Mouse (Mus musculus): Measurements from ENCODE around the gene Trp53. TPM values are rescaled to one million over a fixed set of nuclear protein-coding genes. Genes with fewer than 3 reads are reported as not detected.
A peak's percentile ranks its signal among the peaks of the same experiment; 100 is the strongest.
"Not testable (repeated sequence)": the region's sequence is repeated elsewhere in the genome, so short reads cannot be mapped to it uniquely, and the experiment has no call there.

Gene Trp53
- polyA plus RNA-seq (2012; ENCODE audit: insufficient read depth, low replicate concordance): 53.2 and 68.6 TPM in 2 replicates

DNA sequence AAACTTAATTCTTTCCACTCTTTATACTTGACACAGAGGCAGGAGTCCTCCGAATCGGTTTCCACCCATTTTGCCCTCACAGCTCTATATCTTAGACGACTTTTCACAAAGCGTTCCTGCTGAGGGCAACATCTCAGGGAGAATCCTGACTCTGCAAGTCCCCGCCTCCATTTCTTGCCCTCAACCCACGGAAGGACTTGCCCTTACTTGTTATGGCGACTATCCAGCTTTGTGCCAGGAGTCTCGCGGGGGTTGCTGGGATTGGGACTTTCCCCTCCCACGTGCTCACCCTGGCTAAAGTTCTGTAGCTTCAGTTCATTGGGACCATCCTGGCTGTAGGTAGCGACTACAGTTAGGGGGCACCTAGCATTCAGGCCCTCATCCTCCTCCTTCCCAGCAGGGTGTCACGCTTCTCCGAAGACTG is at the start of gene Trp53, which contains the start of gene Wrap53:
Gene Trp53 (plus strand): TSS at position 269 of the 424 bp plus-strand sequence.
Gene Wrap53 (minus strand): TSS at position 165 of the 424 bp plus-strand sequence.
- Histone ChIP-seq H3K4me1 (peaks cover 68% of the 10 kb centered on the region), H3K9me3 (no peaks in the 10 kb centered on the region), H3K36me3 (replicated peaks; ENCODE audit: low read length) (peaks cover 49% of the 10 kb centered on the region)

DNA sequence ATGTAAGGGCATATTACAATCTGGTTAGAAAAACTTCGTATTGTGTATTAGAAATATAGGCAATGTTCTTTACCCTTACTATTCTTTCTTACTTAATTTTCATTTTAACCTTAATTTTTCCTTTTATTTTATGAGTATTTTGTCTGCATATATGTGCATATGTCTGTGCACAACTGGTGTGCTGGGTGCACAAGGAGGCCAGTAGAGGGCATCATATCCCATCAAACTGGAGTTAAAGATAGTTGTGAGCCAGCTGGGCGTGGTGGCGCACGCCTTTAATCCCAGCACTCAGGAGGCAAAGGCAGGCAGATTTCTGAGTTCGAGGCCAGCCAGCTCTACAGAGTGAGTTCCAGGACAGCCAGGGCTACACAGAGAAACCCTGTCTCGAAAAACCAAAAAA is 49.4 kb upstream of the Trp53 start:
- H3K9me3 ChIP-seq: not testable (repeated sequence)

More for the DNA sequence above, at the start of gene Trp53, which contains the start of gene Wrap53:
- H3K4me3 ChIP-seq (replicated peaks): peak within 1 kb of the TSS; percentile 100
- no peaks in the 10 kb centered on the region for H3K27me3 ChIP-seq (replicated peaks)
- TF ChIP-seq FLI1 (IDR thresholded peaks at IDR 0.05; ENCODE audit: low read length) (no peak), GATA1 (IDR thresholded peaks at IDR 0.05; ENCODE audit: borderline replicate concordance, low read length) (no peak)

GRCm38 (mm10) chr11:69532480-69533150 is 47.5 kb upstream of the Trp53 start:
- Histone ChIP-seq H3K36me3 (replicated peaks; ENCODE audit: low read length) (no peaks in the 10 kb centered on the region), H3K27me3 (replicated peaks) (peaks cover 24% of the 10 kb centered on the region), H3K4me1 (peaks cover 14% of the 10 kb centered on the region), H3K4me3 (replicated peaks) (no peak overlapping the region), H3K9me3 (no peaks in the 10 kb centered on the region)
- TF ChIP-seq GATA1 (IDR thresholded peaks at IDR 0.05; ENCODE audit: borderline replicate concordance, low read length): no peak
- no peak for TF ChIP-seq FLI1 (IDR thresholded peaks at IDR 0.05; ENCODE audit: low read length)

More for the DNA sequence above, 49.4 kb upstream of the Trp53 start:
- Histone ChIP-seq H3K4me1 (peaks cover 21% of the 10 kb centered on the region), H3K27me3 (replicated peaks) (peaks cover 30% of the 10 kb centered on the region)
- not testable (repeated sequence) for H3K4me3 ChIP-seq (replicated peaks); H3K36me3 ChIP-seq (replicated peaks; ENCODE audit: low read length)

GRCm38 (mm10) chr11:69534990-69535389 is 45.2 kb upstream of the Trp53 start:
- no peak for TF ChIP-seq GATA1 (IDR thresholded peaks at IDR 0.05; ENCODE audit: borderline replicate concordance, low read length)
- no peak for TF ChIP-seq FLI1 (IDR thresholded peaks at IDR 0.05; ENCODE audit: low read length)
- H3K36me3 ChIP-seq (replicated peaks; ENCODE audit: low read length): no peaks in the 10 kb centered on the region
- H3K9me3 ChIP-seq: no peaks in the 10 kb centered on the region
- no peak overlapping the region for H3K4me3 ChIP-seq (replicated peaks)
- peaks cover 24% of the 10 kb centered on the region for H3K27me3 ChIP-seq (replicated peaks)
- H3K4me1 ChIP-seq: peaks cover 1% of the 10 kb centered on the region

- peaks cover 47% of the 10 kb centered on the region for H3K27me3 ChIP-seq (replicated peaks)
- no peak for TF ChIP-seq GATA1 (IDR thresholded peaks at IDR 0.05; ENCODE audit: borderline replicate concordance, low read length)
- TF ChIP-seq FLI1 (IDR thresholded peaks at IDR 0.05; ENCODE audit: low read length): no peak
These were observed 39.5 kb upstream of the Trp53 start for GRCm38 (mm10) chr11:69540700-69541099.

GRCm38 (mm10) chr11:69541741-69542140 is 38.4 kb upstream of the Trp53 start:
- H3K27me3 ChIP-seq (replicated peaks): peaks cover 57% of the 10 kb centered on the region
- H3K4me1 ChIP-seq; H3K36me3 ChIP-seq (replicated peaks; ENCODE audit: low read length); H3K9me3 ChIP-seq; H3K4me3 ChIP-seq (replicated peaks): not testable (repeated sequence)

More at GRCm38 (mm10) chr11:69540700-69541099, 39.5 kb upstream of the Trp53 start:
- Histone ChIP-seq H3K9me3 (no peaks in the 10 kb centered on the region), H3K36me3 (replicated peaks; ENCODE audit: low read length) (no peaks in the 10 kb centered on the region), H3K4me1 (no peaks in the 10 kb centered on the region), H3K4me3 (replicated peaks) (no peak overlapping the region)

- Histone ChIP-seq H3K4me1 (peaks cover 20% of the 10 kb centered on the region), H3K36me3 (replicated peaks; ENCODE audit: low read length) (no peaks in the 10 kb centered on the region), H3K9me3 (no peaks in the 10 kb centered on the region), H3K27me3 (replicated peaks) (peaks cover 61% of the 10 kb centered on the region), H3K4me3 (replicated peaks) (no peak overlapping the region)
- no peak for TF ChIP-seq GATA1 (IDR thresholded peaks at IDR 0.05; ENCODE audit: borderline replicate concordance, low read length)
- no peak for TF ChIP-seq FLI1 (IDR thresholded peaks at IDR 0.05; ENCODE audit: low read length)
These were observed 36.6 kb upstream of the Trp53 start for GRCm38 (mm10) chr11:69543598-69543997.

DNA sequence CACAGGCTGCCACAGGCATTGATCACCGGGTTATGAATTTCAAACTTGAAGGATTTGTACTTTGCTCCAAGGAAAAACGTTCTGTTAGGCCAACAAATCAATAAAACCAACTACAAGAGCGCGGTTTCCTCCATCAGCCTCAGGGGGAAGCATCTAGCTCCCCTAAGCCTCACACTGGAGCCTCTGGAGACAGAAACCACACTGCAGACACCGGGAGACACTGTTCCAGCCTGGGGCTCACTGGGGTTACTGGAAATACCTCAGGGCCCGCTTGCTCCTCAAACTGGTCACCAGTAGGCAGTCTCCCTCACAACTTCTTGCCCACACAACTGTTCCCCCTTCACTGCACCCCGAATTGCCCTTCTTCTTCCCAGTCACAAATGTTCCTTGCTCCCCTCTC is 34.2 kb upstream of the Trp53 start:
- peaks cover 71% of the 10 kb centered on the region for H3K27me3 ChIP-seq (replicated peaks)
- no peaks in the 10 kb centered on the region for H3K36me3 ChIP-seq (replicated peaks; ENCODE audit: low read length)
- peaks cover 24% of the 10 kb centered on the region for H3K4me1 ChIP-seq
- no peaks in the 10 kb centered on the region for H3K9me3 ChIP-seq
- H3K4me3 ChIP-seq (replicated peaks): peak overlapping the region; percentile 90
- TF ChIP-seq GATA1 (IDR thresholded peaks at IDR 0.05; ENCODE audit: borderline replicate concordance, low read length): no peak

DNA sequence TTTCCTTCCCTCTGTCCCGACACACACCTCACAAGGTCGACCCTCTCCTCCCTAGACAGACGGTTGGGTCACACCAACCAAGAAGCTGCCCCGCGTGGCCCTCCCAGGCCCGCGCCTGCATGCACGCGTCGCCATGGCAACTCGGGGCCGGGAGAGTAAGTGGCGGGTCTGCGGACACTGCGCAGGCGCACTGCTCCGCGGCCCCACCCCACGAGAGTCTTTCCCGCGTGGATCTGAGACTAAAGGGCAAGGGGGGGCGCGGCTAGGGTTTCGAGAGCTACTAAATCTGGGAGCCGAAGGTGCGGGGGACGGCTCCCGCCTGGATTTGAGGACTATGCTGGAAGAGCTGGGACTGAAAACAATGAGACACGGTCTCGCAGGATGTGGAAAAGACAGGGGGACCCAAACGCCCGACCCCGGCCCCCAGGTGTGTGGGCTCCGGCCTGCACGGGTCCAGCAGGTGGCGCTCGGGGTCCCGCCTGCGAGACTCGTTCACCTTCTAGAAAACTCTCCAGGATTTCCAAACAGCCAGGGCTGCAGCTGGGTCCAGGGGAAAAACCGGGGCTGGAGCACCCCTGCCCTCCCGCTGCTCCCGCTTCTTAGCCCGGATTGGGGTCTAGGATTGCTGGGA is 33.6 kb upstream of the Trp53 start:
- peak overlapping the region; percentile 90 for H3K4me3 ChIP-seq (replicated peaks)
- H3K27me3 ChIP-seq (replicated peaks): peaks cover 74% of the 10 kb centered on the region
- H3K4me1 ChIP-seq: peaks cover 24% of the 10 kb centered on the region
- TF ChIP-seq FLI1 (IDR thresholded peaks at IDR 0.05; ENCODE audit: low read length): no peak
- TF ChIP-seq GATA1 (IDR thresholded peaks at IDR 0.05; ENCODE audit: borderline replicate concordance, low read length): no peak
- no peaks in the 10 kb centered on the region for H3K9me3 ChIP-seq
- H3K36me3 ChIP-seq (replicated peaks; ENCODE audit: low read length): no peaks in the 10 kb centered on the region

DNA sequence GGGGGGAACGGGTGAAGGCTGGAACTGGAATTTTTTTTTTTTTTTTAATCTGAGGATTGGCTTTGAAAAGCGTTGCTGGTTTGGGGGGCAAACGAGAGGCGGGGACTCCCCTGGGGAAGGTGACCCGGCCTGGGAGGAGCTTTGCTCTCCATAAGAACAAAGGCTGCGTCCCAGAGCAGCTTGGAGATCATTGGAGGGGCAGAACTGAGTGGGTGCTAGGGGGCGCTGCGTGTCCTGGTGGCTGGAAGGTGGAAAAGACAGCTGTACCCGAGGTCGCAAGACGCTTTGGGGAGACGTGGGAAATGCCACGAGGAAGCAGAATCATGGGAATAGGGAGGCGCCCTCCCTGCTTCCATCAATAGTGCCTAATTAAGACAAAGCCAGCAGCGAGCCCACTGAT is 33.1 kb upstream of the Trp53 start:
- H3K4me3 ChIP-seq (replicated peaks): peak overlapping the region; percentile 90
- no peaks in the 10 kb centered on the region for H3K36me3 ChIP-seq (replicated peaks; ENCODE audit: low read length)
- H3K27me3 ChIP-seq (replicated peaks): peaks cover 77% of the 10 kb centered on the region
- TF ChIP-seq FLI1 (IDR thresholded peaks at IDR 0.05; ENCODE audit: low read length): no peak
- no peak for TF ChIP-seq GATA1 (IDR thresholded peaks at IDR 0.05; ENCODE audit: borderline replicate concordance, low read length)
- 0 out of 2 replicates have a peak, but pooled peaks cover 2% of the 10 kb centered on the region for H3K9me3 ChIP-seq
- peaks cover 24% of the 10 kb centered on the region for H3K4me1 ChIP-seq

All from megakaryocyte, embryonic 14.5 days (primary cell).